Mouse (Mus musculus): ENCODE data around the gene Prmt2. TPM values are rescaled to one million over a fixed set of nuclear protein-coding genes. Genes with fewer than 3 reads are reported as not detected.

Gene Prmt2
- polyA plus RNA-seq, 1 experiment = 287 TPM

GRCm38 (mm10) chr10:76255617-76256016 lies 18.0 kb upstream of the Prmt2 start:
- TF ChIP-seq CTCF (IDR thresholded peaks at IDR 0.05; ENCODE audit: borderline replicate concordance, extremely low read depth, insufficient read depth, insufficient read length) (no peak), POLR2A (IDR thresholded peaks at IDR 0.05; ENCODE audit: borderline replicate concordance, extremely low read depth, insufficient read depth, insufficient read length, poor library complexity, severe bottlenecking) (no peak)

GRCm38 (mm10) chr10:76253536-76253935 lies 15.9 kb upstream of the Prmt2 start, which contains the start of gene S100b:
TSS of gene S100b (plus strand) at chr10:76253853.
- DNase-seq (ENCODE audit: low read depth) = peak; percentile 31
- no peak for TF ChIP-seq POLR2A (IDR thresholded peaks at IDR 0.05; ENCODE audit: borderline replicate concordance, extremely low read depth, insufficient read depth, insufficient read length, poor library complexity, severe bottlenecking)
- TF ChIP-seq CTCF (IDR thresholded peaks at IDR 0.05; ENCODE audit: borderline replicate concordance, extremely low read depth, insufficient read depth, insufficient read length) = no peak

More at GRCm38 (mm10) chr10:76255617-76256016, 18.0 kb upstream of the Prmt2 start:
- peak; percentile 34 for DNase-seq (ENCODE audit: low read depth)

- TF ChIP-seq POLR2A (IDR thresholded peaks at IDR 0.05; ENCODE audit: borderline replicate concordance, extremely low read depth, insufficient read depth, insufficient read length, poor library complexity, severe bottlenecking) (no peak), CTCF (IDR thresholded peaks at IDR 0.05; ENCODE audit: borderline replicate concordance, extremely low read depth, insufficient read depth, insufficient read length) (no peak)
- DNase-seq (ENCODE audit: low read depth) = no peak
These were observed 15.4 kb upstream of the Prmt2 start for GRCm38 (mm10) chr10:76253079-76253478.

GRCm38 (mm10) chr10:76250870-76251269 lies 13.2 kb upstream of the Prmt2 start:
- TF ChIP-seq CTCF (IDR thresholded peaks at IDR 0.05; ENCODE audit: borderline replicate concordance, extremely low read depth, insufficient read depth, insufficient read length) (no peak), POLR2A (IDR thresholded peaks at IDR 0.05; ENCODE audit: borderline replicate concordance, extremely low read depth, insufficient read depth, insufficient read length, poor library complexity, severe bottlenecking) (no peak)
- DNase-seq (ENCODE audit: low read depth) = no peak

GRCm38 (mm10) chr10:76248647-76248968 lies 10.9 kb upstream of the Prmt2 start:
- DNase-seq (ENCODE audit: low read depth) = no peak
- TF ChIP-seq CTCF (IDR thresholded peaks at IDR 0.05; ENCODE audit: borderline replicate concordance, extremely low read depth, insufficient read depth, insufficient read length) = no peak
- no peak for TF ChIP-seq POLR2A (IDR thresholded peaks at IDR 0.05; ENCODE audit: borderline replicate concordance, extremely low read depth, insufficient read depth, insufficient read length, poor library complexity, severe bottlenecking)

- peak; percentile 28 for DNase-seq (ENCODE audit: low read depth)
- TF ChIP-seq POLR2A (IDR thresholded peaks at IDR 0.05; ENCODE audit: borderline replicate concordance, extremely low read depth, insufficient read depth, insufficient read length, poor library complexity, severe bottlenecking) = no peak
- TF ChIP-seq CTCF (IDR thresholded peaks at IDR 0.05; ENCODE audit: borderline replicate concordance, extremely low read depth, insufficient read depth, insufficient read length) = no peak
These were observed 10.4 kb upstream of the Prmt2 start for GRCm38 (mm10) chr10:76247960-76248646.

- DNase-seq (ENCODE audit: low read depth) = no peak
- TF ChIP-seq POLR2A (IDR thresholded peaks at IDR 0.05; ENCODE audit: borderline replicate concordance, extremely low read depth, insufficient read depth, insufficient read length, poor library complexity, severe bottlenecking) = no peak
- no peak for TF ChIP-seq CTCF (IDR thresholded peaks at IDR 0.05; ENCODE audit: borderline replicate concordance, extremely low read depth, insufficient read depth, insufficient read length)
These were observed 8.9 kb upstream of the Prmt2 start for GRCm38 (mm10) chr10:76246601-76247000.

GRCm38 (mm10) chr10:76245106-76245505 lies 7.4 kb upstream of the Prmt2 start:
- DNase-seq (ENCODE audit: low read depth) = no peak
- TF ChIP-seq POLR2A (IDR thresholded peaks at IDR 0.05; ENCODE audit: borderline replicate concordance, extremely low read depth, insufficient read depth, insufficient read length, poor library complexity, severe bottlenecking) = no peak
- no peak for TF ChIP-seq CTCF (IDR thresholded peaks at IDR 0.05; ENCODE audit: borderline replicate concordance, extremely low read depth, insufficient read depth, insufficient read length)

- no peak for DNase-seq (ENCODE audit: low read depth)
- no peak for TF ChIP-seq POLR2A (IDR thresholded peaks at IDR 0.05; ENCODE audit: borderline replicate concordance, extremely low read depth, insufficient read depth, insufficient read length, poor library complexity, severe bottlenecking)
- TF ChIP-seq CTCF (IDR thresholded peaks at IDR 0.05; ENCODE audit: borderline replicate concordance, extremely low read depth, insufficient read depth, insufficient read length) = no peak
These were observed 1.7 kb upstream of the Prmt2 start for GRCm38 (mm10) chr10:76239401-76239800.

GRCm38 (mm10) chr10:76229627-76230026 lies 8.0 kb downstream of the Prmt2 start:
- DNase-seq (ENCODE audit: low read depth) = no peak
- TF ChIP-seq POLR2A (IDR thresholded peaks at IDR 0.05; ENCODE audit: borderline replicate concordance, extremely low read depth, insufficient read depth, insufficient read length, poor library complexity, severe bottlenecking) (no peak), CTCF (IDR thresholded peaks at IDR 0.05; ENCODE audit: borderline replicate concordance, extremely low read depth, insufficient read depth, insufficient read length) (no peak)

- no peak for DNase-seq (ENCODE audit: low read depth)
- TF ChIP-seq POLR2A (IDR thresholded peaks at IDR 0.05; ENCODE audit: borderline replicate concordance, extremely low read depth, insufficient read depth, insufficient read length, poor library complexity, severe bottlenecking) (no peak), CTCF (IDR thresholded peaks at IDR 0.05; ENCODE audit: borderline replicate concordance, extremely low read depth, insufficient read depth, insufficient read length) (no peak)
These were observed 11.7 kb downstream of the Prmt2 start for GRCm38 (mm10) chr10:76225944-76226343.

- TF ChIP-seq POLR2A (IDR thresholded peaks at IDR 0.05; ENCODE audit: borderline replicate concordance, extremely low read depth, insufficient read depth, insufficient read length, poor library complexity, severe bottlenecking) = no peak
- no peak for TF ChIP-seq CTCF (IDR thresholded peaks at IDR 0.05; ENCODE audit: borderline replicate concordance, extremely low read depth, insufficient read depth, insufficient read length)
- no peak for DNase-seq (ENCODE audit: low read depth)
These were observed 19.4 kb downstream of the Prmt2 start for GRCm38 (mm10) chr10:76218240-76218639.

Data from brain, embryonic 14.5 days (tissue).